Mouse (Mus musculus) cerebellum, postnatal 10 days (tissue): Measurements from ENCODE around the gene Vmn2r36.
"Not testable (repeated sequence)": the region's sequence is repeated elsewhere in the genome, so short reads cannot be mapped to it uniquely, and the experiment has no call there.

Experiments
- DNase-seq, 2 experiments: peaks; one replicate each; pipeline ENCODE4 v3.0.0; 2021; ENCODE audit warnings: mixed read lengths in 2 of 2

Vmn2r36 gene

GRCm38 (mm10) chr7:7902395-7902794 is at the start of gene Vmn2r36:
Vmn2r36 (minus strand) TSS chr7:7902495.
- DNase-seq, result not testable (repeated sequence)
